Mouse (Mus musculus) fibroblast of lung, adult 2 months (primary cell): ENCODE measurements around the gene Pde4b.

ENCODE experiments used
- DNase-seq: peaks from one replicate; pipeline ENCODE4 v3.0.0-alpha.2; 2011; ENCODE audit warnings: low read depth

Pde4b gene

DNA sequence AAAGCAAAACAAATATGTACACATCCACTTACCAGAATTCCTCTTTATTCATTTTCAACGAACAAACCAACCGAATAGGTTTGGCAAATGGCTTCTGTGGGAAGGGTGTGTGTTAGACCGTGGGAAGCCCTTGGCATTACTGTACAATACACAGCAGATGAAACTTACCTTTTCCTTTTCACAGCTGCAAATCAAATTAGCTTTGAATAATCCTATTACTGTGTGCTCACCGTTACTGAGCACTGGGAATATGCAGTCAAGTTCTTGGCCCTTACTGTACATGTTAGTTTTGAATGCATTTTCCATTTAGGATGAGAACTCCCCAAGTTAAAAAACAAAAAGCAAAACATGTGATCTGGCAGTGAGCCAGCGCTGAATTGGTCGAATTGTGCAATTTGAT lies 199.8 kb downstream of the Pde4b start:
- peak; percentile 27 for DNase-seq

DNA sequence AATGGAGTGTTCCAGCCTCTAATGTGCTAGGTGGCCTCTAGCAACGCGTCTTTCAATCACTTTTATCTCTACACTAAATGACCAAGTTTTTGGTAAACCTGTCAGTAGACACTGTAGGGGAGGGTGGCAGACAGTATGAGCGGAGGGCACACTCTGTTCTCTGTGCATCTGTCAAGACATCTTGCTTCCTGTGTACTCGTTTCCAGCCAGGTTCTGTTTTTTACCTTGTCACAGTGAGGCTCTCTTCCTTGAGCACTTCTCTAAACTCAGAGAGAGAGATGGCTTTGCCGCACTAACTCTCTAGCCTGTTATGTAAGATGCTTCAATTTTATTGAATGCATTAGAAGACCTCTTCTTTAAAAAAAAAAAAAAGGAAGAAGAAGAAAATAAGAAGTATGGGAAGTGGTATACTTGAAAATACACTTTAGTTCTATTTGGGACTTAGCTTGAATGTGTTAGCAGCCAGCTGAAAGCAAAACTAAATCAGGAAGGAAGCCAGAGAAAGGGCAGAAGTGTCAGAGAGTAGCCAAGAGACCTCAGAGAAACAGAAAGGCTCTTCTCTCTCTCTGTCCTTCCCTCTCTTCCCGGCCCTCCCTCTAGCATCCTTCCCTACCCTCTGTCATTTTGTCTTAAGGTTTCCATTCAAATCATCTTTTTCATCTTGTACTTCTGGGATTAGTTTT lies 202.8 kb downstream of the Pde4b start:
- no peak for DNase-seq

DNA sequence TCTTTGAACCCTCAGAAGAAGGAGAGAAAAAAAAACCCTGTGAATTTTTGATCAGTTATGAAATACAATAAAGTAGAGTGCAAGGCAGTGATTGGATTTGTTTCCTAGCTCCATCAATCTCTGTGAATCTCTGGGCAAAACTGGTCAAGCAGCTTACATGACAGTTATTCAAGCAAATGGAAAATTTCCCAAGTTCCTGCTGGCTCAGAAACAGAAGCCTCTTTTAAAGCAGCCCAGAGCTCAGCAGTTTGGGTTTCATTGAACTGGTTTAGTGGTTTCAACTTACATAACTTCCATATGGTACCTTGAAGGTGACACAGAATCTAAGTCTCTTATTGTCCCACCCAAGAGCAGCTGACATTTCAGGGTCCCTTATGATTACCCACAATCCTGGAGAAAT lies 210.2 kb downstream of the Pde4b start:
- DNase-seq, result peak; percentile 38

DNA sequence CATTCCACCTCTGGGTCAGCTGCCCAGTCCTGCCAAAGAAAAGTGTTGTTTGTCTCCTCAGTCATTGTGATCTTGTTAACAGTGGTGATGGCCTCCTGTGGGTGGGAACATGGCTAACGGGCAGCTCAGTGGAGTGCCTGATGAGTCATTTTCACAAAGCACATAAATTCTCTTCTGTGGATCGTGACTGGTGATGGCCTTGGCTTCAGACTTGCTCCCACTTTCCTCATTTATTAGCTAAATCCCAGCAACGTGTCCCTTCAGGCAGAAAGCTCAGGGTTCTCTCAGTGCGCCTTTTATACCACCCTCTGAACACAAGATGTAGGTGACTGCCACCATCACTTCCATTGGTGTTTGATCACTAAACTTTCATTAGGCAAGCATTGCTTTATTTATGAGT lies 215.2 kb downstream of the Pde4b start:
- DNase-seq, result no peak

DNA sequence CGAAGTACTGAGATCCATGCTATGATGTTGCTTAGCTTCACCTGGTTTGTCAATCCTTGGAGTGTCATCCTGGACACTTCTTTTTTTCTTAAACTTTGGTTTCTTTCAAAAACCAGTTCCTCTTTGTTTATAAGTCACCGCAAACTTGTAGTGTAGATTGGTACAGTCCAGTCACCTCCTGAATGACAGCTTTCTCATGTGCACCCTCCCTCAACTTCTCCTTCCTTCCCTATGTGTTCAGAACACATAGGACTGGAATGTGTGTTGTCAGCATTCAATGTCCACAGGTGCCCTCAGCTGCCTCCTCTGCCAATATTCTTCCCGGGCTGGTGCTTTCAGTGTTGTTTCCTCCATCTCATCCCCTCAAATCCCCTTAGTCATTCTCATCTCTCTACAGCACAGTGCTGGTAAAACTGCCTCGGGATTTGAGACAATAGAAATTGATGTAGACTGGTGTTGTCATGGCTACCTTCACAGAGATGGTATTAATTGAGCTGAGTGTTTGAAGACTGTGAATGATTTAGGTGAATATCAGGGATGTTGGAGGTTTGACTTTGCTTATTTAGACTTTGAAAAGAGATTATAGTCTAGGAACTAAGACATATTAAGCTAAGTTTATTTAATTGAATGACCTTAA lies 220.4 kb downstream of the Pde4b start:
- DNase-seq, result no peak

DNA sequence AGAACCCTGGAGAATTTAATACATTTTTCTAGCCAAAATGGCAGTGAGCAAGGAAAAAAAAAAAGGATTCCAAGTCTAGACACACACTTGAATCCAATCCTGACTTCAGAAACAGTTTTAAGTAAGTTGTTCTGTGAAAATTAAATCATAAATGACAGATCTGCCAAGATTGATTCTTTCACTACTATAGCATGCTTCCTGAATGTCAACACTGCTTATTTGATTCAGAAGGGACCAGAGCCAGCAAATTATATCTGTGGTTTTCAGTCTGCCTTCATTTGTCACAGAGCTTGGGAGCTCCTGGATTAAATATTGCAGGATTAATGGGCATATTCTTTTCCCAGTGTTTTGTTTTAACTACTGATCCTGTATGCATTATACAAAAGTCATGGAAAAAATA lies 223.3 kb downstream of the Pde4b start:
- no peak for DNase-seq

DNA sequence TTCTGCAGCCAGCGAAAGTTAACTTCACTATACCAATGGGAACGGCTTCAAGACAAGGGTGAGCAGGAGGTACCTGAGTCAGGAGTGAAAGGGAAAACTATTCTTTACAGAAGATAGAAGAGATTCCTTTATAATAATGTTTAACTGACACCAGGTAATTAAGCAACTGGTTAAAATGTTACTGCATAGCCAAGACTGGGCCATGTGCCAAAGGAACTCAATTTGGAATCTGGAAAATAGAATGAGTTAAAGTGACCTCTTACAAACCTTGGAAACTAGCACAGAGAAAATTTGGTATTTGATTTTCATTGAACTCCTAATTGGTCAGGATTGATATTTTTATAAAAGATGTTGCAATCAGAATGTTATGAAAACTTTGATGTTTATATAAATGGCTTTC lies 228.7 kb downstream of the Pde4b start:
- DNase-seq, result no peak

DNA sequence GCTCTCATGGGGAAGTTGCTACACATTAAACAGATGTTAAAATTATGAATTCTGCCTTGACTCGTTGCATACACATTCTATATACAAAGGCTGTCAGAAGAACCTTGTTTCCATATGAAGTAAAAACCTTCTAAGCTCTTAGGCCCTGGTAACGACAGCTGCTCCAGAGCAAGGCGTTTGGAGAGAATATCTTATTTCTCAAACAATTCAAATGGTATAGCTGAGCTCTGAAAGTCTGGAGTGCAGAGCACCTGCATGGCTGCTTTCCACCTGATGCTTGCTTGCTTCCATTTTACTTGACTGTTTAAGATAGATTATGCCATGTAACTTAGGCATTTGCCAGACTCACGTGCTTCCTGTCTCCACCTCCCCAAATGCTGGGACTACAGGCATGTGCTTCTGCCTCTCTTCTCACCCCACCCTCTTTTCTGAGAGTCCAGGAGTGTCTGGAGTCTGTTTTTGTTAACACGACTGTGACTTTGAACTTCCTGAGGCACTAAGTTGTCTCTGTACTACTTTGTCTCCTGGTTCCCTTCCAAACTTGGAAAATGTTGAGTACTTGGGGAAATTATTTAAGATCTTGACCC lies 229.4 kb downstream of the Pde4b start:
- DNase-seq, result no peak

DNA sequence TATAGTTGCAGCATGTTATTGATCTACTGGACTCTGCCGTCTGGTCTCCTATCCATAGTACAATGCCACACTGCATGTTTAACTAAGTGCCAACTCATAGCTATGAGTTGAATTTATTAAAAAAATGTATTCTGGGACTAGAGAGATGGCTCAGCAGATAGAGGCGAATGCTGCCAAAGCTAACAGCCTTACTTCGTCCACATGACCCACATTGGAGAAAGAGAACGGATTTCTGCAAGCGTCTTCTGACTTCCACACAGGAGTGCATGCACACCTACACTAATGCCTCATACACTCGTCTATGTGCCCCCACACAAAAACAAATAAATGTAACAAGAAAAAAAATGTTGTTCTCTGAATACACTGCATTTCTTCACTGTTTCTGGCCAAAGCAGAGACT lies 231.3 kb downstream of the Pde4b start:
- DNase-seq, result no peak

DNA sequence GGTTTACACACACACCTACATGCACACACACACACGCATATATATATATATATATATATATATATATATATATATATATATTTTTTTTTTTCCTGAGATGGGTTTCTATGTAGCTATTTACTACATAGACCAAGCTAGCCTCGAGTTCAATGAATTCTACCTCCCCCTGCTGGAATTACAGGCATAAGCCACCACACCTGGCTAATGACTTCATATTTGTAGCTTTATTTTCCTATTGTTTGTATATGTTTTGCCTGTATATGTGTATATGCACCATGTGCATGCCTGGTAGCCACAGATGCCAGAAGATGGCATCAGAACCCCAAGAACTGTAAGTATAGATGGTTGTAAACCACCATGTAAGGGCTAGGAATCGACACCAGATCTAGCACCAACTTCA lies 234.0 kb downstream of the Pde4b start:
- DNase-seq, result no peak

DNA sequence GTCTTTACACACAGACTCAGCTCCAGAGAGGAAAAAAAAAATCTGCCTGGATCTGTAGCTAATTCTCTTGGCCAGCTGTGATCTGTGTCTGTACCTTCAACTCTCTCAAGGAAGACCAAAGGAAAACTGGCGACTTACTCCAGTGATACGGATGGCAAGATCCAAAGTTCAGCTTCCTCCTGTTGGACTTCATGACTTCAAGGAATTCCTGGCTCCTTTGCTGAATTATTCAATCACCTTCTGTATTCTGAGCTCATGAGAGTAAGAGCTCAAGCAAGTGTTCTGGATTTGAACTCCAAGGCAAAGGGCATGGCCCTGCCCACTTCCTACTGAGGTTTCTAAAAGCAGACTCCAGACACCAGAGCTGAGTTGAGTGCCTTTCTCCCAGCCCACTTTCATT lies 245.0 kb downstream of the Pde4b start:
- DNase-seq, result no peak

DNA sequence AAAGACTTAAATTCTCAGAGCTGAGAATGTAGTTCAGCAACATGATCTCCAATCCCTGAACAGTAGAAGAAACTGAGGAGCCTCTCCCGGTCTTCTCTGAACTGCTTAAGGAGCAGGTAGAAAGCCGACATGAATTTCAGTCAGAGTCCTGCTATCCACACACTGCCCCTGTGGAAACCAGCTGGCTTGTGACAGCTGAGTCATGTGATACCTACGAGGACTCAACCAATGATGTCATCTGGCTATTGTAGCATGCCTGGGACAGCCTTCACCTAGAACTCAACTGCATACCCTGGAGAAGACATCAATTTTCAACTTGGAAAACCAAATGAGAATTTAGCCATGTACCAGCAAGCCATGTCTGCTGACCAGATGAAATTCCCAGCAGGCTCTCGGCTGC lies 245.5 kb downstream of the Pde4b start:
- DNase-seq, result no peak

DNA sequence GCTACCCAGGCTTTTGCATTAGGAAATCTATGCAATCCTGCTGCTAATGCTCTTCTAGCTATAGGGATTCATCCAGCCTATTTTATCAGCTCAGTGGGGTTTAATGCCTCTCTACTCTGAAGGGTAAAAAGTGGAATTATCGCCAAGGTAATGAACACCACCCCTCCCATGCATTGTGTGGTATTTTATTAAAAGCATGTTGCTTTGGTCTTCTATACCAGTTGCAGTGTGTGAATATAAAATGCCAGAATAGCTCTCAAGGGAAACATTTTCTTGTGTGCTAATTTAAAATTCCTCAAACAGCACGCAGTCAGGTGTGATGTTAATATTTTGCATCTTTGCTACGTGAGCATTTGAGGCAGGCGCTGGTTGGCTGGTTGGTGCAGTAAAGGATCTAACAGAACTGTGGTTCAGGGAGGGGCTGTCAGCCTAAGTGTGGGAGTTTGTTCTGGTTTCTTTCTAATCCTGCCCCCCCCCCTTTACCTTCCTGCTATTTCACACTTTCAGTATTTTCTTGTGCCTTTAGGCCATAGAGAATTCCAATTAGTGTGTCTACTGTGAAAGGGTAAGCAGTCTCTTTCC lies 259.7 kb downstream of the Pde4b start:
- DNase-seq, result no peak

DNA sequence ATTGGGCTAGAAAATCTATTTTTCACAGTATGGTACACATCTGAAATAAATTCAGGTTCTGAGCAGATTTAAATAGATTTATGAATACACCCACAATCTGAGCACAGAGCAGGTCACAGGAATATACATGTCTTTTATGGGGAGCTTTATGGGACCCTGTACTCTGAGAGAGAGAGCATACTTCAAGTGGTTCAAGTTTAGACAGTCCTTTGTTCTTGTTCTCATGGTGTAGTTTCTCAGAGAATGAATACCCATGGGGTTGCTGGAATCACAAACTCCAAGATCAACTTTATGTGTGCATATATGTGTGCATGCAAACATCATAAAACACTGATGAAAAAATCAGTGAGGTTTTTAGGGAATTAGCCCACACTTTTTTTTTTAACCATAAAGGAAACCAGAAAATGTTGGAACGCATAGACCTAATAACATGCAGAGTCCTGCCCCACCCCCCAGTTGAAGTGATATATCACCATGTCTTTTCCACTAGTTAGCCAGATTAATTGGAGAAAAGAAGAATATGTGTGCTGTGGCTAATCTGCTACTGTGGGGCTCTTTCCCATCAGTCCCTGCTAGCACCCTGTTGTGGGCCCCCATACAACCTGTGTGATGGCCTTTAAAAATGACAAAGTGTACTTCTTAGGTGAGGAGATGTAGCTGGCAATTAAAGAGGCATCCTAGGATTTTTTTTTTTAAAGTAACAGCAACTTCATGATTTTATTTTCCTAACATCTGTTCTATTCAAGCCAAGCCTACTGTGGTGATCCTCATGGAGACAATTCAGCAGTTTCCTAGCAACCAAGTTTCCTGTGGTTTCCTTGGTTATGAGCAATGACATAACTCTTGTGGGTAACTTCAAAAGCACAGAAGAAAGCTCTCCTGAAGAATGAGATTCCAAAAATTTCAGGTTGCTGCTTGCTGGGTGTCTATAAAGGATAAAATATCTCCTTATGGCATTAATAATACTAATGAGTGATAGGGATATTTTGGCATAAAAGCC lies 264.4 kb downstream of the Pde4b start:
- peak; percentile 13 for DNase-seq

DNA sequence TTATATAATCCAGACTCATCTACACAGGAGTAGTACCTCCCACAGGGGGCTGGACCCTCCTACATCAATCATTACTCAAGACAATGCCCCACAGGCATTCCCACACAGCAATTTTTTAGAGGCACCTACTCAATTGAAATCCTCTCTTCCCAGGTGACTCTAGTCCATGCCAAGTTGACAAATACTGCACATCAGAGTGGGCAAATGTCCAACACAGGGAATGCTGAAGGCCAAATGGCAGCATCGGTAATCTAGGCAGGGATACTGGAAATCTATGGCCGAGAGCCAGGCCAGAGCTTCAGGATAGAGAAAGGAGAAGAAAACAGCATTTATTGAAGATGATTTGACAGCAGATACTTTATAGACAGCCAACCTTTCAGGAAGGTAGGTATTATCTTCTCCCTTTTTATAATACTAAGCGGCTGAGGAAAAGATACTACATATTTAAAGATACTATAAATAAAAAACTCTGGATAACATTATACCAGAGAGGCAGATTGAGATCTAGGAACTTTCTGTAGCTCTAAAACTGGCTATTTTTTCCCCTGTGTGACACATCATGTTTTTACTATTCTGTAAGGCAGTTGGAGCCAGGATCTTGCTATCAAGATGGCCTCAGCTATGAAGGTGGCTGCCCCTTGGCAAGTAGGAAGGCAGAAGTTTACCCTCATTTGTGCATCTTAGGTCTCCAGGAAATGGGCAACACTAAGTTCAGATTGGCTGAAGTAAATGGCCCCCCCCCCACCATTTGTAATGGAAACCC lies 266.5 kb downstream of the Pde4b start:
- DNase-seq, result no peak

DNA sequence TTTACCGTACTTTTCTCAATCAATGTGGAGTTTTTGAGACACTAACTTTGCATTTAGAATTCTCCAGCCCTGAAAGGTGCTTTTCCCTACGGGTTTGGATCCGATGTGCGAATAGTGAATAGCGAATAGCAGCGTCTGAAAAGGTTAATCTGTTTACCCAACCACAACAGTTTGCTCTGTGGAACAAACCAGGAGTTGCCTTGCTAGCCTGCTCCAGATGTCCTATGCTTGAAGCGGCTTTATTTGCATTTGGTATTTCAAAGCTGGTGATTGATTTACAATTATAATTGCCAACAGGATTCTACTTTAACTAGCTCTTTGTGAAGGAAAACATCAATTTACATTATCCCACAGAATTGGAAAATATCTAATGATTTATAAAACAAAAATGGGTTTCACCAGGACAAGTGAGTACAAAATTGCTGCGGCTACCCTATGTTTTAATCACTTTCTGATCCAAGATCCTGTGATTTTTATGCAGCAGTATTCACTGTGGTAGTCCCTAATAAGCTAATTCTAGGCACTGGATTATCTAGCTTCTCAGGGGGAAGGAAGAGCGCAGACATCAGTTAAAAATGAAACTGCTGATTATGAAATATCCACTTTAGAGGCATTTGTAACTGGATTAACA lies 280.9 kb downstream of the Pde4b start:
- DNase-seq, result no peak

DNA sequence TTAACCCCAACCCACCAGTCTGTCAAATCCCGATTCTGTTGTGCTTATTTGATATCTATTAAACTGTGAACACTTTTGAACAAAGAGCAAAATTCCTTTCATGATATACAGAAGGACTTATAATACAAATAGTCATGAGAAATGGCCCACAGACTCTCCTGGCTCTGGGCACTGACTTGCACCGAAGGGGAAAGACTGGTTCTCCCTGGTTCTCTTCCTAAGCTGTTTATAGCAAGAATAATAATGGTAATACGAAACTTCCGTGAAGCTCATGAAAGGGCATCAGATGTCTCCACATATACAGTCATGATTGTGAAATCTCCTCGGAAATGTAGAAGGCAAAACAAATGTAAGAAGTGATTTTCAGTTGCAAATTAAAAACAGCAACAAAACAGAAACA lies 287.3 kb downstream of the Pde4b start:
- no peak for DNase-seq

DNA sequence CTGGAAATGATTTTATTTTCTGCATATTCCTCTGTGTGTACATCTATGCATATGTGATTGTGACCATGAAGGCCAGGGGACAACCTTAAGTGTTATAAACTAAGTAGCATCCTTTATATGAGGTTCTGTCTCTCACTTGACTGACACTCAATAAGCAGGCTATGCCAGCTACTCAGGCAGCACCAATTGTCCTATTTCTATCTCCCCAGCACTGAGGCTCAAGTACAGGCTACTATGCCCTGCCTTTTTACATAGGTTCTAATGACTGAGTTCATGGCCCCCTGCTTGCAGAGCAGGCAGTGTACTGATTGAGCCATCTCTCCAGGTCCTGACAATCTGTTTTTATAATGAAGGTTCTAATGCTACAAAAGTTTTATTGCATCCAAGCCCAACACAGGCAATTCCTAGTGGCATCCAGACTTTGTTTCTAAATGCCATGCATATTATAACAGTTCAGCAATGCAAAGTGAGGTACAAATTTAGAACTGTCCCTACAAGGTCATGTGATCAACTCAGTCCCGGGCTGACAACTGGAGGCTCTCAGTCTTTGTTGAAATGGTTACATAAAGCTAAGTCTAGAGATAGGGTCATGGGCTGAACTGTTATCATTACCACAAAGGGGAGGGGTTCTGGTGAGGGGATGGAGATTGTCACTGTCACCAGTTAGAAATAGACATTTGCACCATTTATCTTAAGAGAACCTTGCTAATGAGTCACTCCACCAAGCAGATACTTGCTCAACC lies 295.6 kb downstream of the Pde4b start:
- DNase-seq, result no peak

DNA sequence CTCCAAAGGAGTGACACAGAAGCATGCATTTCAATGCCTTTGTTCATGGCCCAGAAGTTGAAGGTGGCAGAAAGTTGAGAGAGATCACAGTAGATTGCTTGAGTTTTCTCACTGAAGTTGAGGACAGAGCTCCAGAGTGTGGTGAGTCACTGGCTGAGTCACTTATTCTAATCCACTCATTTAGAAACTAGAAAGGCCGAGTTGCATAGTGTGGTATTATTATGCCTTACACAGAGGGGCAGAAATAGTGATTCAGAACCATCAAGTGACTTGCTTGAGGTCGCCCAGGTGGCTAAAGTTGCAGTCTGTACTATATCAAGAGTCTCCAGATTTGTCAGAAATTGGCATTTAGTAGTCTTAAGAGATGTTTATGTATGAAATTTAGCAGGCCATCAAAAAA lies 306.3 kb downstream of the Pde4b start:
- DNase-seq, result peak; percentile 13

DNA sequence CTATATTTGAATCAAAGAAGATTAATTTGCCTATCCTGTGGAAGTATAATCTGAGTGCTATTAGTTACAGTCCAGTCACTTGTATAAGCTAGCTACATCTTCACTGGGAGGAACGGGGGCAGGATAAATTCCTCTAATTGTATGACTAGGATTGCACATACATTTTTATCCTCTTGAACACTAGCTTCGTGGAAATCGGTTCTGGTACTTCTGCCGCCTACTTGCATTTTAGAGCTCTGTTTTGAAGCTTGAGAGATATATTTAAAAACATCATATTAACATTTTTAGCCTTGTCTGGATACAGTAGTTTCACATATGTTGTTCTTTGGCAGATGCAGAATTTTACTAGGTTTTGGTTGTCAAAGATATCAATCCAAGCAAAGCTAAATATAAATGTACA lies 310.0 kb downstream of the Pde4b start:
- DNase-seq, result no peak
